Mouse (Mus musculus) lung, postnatal 0 days (tissue): ENCODE results near the gene Ccn1. TPM values are rescaled to one million over a fixed set of nuclear protein-coding genes. Genes with fewer than 3 reads are reported as not detected.

Source experiments
- ATAC-seq: fragments of 200-750 bp; cut with Nextera tagmentation; 2 replicates; pipeline ENCODE4 v1.8.0; 2017; ENCODE audit warnings: moderate library complexity
- DNase-seq: peaks from one replicate; pipeline ENCODE4 v3.0.0-alpha.2; 2016; ENCODE audit warnings: low spot score
- H3K27ac ChIP-seq: fragments of 300-500 bp; sonication (generic); 2 replicates; pipeline ENCODE4 v1.5.1; 2014; ENCODE audit warnings: antibody characterized with exemption, mild to moderate bottlenecking, low read length, mixed read lengths
- H3K27me3 ChIP-seq: fragments of 300-500 bp; sonication (generic); replicated peaks from 2 replicates; pipeline ENCODE4 v1.6.1; 2014; ENCODE audit warnings: low read length, mixed read lengths; ENCODE audit not compliant: insufficient read depth
- H3K36me3 ChIP-seq: fragments of 300-500 bp; sonication (generic); 2 replicates; pipeline ENCODE4 v1.6.1; 2014; ENCODE audit warnings: low read length, mixed read lengths; ENCODE audit not compliant: insufficient read depth
- H3K4me1 ChIP-seq: fragments of 300-500 bp; sonication (generic); 2 replicates; pipeline ENCODE4 v1.6.1; 2014; ENCODE audit warnings: antibody characterized with exemption, low read depth, low read length, mixed read lengths; ENCODE audit not compliant: insufficient read depth
- H3K4me2 ChIP-seq: fragments of 300-500 bp; sonication (generic); replicated peaks from 2 replicates; pipeline ENCODE4 v1.6.1; 2014; ENCODE audit warnings: low read depth, mild to moderate bottlenecking, low read length, moderate library complexity, mixed read lengths
- H3K4me3 ChIP-seq: fragments of 300-500 bp; sonication (generic); 2 replicates; pipeline ENCODE4 v1.5.1; 2014; ENCODE audit warnings: low read depth, low read length
- H3K9ac ChIP-seq: fragments of 300-500 bp; sonication (generic); replicated peaks from 2 replicates; pipeline ENCODE4 v1.6.1; 2014; ENCODE audit warnings: low read depth, mild to moderate bottlenecking
- H3K9me3 ChIP-seq: fragments of 300-500 bp; sonication (generic); 2 replicates; pipeline ENCODE4 v1.6.1; 2016; ENCODE audit warnings: low read length, mixed read lengths
- CTCF ChIP-seq: IDR thresholded peaks from 2 replicates; pipeline ENCODE4 v1.5.1; 2016; ENCODE audit warnings: antibody characterized with exemption, mild to moderate bottlenecking
- EP300 ChIP-seq: IDR thresholded peaks from 2 replicates; pipeline ENCODE4 v1.6.1; 2016; ENCODE audit warnings: antibody characterized with exemption, mild to moderate bottlenecking, control low read depth
- WGBS: fragments of 180-500 bp; shearing (Covaris S2); extraction: QIAGEN DNeasy Blood & Tissue Kit; methylation state at CpG from one replicate; pipeline ENCODE4 v1.1.7; 2014; 5-methylcytosine and 5-hydroxymethylcytosine counted together
- polyA plus RNA-seq: library from polyadenylated mRNA; unstranded; fragments of >200 nt; fragmentation: Nextera tagmentation; extraction: Ambion mirVana; gene quantifications from 2 replicates; pipeline ENCODE4 v1.2.1, GENCODE M21; 2015

Ccn1 gene
- polyA plus RNA-seq, 1 experiment from 2014 or later, result 131 TPM

DNA sequence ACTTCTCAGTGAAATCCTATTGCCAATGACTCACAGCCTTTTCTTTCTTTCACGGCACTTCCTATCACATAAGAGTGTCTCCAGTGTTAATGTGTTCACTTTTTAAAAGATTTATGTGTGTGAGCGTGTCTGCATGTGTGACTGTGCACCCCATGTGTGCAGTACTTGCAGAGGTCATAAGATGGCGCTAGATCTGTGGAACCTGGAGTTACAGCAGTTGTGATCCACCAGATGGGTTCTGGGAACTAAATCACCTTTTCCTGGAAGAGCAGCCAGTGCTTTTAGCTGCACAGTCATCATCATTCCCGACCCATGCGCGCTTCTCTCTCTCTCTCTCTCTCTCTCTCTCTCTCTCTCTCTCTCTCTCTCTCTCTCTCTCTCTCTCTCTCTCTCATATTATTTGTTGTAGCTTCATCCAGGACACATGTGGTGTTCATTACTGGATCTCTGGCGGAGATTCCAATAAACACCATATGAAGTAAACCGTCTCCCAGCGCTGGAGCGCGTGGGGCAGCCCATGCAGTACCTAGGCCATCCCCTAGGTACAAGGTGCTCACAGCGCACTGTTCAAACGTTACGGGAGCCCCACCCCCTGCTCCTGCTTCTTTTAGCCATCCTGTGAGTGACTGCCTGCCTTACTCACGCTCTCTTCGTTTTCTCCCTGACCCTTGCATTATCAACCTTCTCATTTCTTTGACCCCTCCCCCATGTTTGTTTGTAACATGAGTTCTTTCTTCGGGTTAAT lies 30.0 kb downstream of the Ccn1 start:
- Histone ChIP-seq H3K36me3 (no peaks in the 10 kb centered on the region), H3K9me3 (no peaks in the 10 kb centered on the region), H3K27me3 (no peaks in the 10 kb centered on the region), H3K4me1 (no peaks in the 10 kb centered on the region; the same call in 1 of the 2 replicates), H3K4me3 (no peak overlapping the region), H3K27ac (no peak overlapping the region), H3K9ac (no peak overlapping the region), H3K4me2 (no peak overlapping the region)
- DNase-seq, result no peak
- TF ChIP-seq CTCF (no peak), EP300 (no peak)
- 88% methylated on average over 17 of the region's 17 CpGs for WGBS
- no peak for ATAC-seq

DNA sequence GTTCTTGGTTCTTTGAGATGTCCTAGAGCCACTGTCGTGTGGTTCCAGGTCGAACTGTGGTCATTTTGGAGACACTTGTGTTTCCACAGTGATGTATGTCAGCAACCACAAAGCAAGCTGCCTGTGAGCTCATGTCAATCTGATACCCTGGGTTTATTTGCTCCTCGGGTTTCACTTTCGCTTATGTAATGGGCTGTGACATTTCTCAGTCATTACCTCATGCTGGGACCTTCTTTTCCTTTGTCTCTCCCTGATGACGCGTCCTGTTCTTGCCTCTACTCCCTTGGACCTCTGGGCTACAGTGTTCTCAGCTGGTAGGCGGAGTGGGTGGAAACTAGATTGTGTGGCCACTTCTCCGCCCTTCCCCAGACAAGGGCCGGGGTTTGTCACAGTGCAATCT lies 31.5 kb downstream of the Ccn1 start:
- TF ChIP-seq CTCF (no peak), EP300 (no peak)
- Histone ChIP-seq H3K27me3 (no peaks in the 10 kb centered on the region), H3K9ac (no peak overlapping the region), H3K4me3 (no peak overlapping the region), H3K4me2 (no peak overlapping the region), H3K36me3 (no peaks in the 10 kb centered on the region), H3K9me3 (no peaks in the 10 kb centered on the region), H3K4me1 (peaks cover 3% of the 10 kb centered on the region; the same call in 1 of the 2 replicates), H3K27ac (no peak overlapping the region)
- ATAC-seq (peak; percentile 53), DNase-seq (peak; percentile 44)
- 62% methylated on average over 9 of the region's 9 CpGs for WGBS

DNA sequence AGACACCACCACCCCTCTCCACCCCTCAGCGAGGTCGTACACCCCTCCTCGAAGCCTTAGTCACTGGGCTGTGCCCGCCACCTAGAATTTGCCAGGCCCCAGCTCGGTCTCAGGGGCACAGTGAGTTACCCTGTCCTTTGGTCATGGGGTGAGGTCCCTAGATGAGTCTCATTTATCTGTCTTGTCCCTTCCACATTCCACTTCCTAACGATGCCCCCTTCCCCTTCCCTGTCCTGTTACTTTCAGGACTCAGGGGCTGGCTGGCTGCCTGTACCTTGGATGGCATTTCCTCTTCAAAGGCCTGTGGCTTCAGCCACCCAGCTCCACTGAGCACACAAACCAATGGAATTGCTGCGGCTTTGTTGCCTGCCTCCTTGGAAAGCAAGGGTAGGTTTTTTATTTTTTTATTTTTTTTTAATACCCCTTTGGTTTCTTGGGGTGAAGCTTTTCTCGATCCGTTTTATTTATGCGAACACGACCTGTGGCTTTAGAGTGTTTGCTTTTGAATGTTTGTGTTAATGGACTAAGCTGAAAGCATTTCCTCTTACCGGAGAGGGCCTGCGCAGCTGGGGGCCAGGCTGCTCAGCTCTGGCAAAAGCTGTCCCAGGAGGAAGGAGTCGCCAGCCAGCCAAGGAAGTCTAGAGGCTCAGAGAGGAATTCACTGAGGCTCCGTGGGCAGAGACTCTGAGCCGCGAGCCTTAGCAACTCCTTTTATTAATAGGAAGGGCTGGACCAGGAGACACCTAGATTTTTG lies 35.2 kb downstream of the Ccn1 start:
- Histone ChIP-seq H3K9me3 (no peaks in the 10 kb centered on the region), H3K4me3 (no peak overlapping the region), H3K9ac (no peak overlapping the region), H3K36me3 (no peaks in the 10 kb centered on the region), H3K4me1 (peaks cover 3% of the 10 kb centered on the region; the same call in 1 of the 2 replicates), H3K27me3 (no peaks in the 10 kb centered on the region), H3K27ac (peak overlapping the region; percentile 23; the same call in 1 of the 2 replicates), H3K4me2 (peak overlapping the region; percentile 15; the same call in 1 of the 2 replicates)
- peak; percentile 12; the same call in 1 of the 2 replicates for TF ChIP-seq EP300
- TF ChIP-seq CTCF, result no peak
- DNase-seq, result peak; percentile 73
- ATAC-seq, result peak; percentile 81
- 13% methylated on average over 17 of the region's 17 CpGs for WGBS

DNA sequence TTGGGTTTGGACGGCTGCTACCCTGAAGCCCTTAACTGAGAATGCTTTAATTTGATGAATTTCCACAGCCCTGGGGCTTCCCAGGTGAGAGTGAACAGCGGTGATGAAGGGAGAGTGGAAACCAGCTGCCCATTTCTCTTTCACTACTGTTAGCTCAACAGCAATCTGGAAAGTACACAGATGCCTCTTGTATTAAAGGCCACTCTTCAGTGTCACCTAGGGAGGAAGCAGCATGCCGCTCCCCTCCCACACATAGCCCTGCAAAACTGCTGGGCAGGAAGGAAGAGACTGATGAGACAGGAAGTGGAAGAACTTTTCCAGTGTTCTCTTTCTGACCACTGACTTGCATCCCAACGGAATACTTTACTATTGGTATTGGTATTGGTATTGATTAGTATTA lies 36.5 kb downstream of the Ccn1 start:
- no peak overlapping the region for H3K9ac ChIP-seq
- H3K4me3 ChIP-seq, result no peak overlapping the region
- WGBS, result 62% methylated on average over 4 of the region's 4 CpGs
- no peaks in the 10 kb centered on the region for H3K27me3 ChIP-seq
- no peak for TF ChIP-seq EP300
- no peak for TF ChIP-seq CTCF
- no peaks in the 10 kb centered on the region for H3K36me3 ChIP-seq
- H3K4me2 ChIP-seq, result no peak overlapping the region
- no peak for DNase-seq
- no peak for ATAC-seq
- H3K4me1 ChIP-seq, result peaks cover 3% of the 10 kb centered on the region; the same call in 1 of the 2 replicates
- H3K9me3 ChIP-seq, result no peaks in the 10 kb centered on the region
- H3K27ac ChIP-seq, result no peak overlapping the region

DNA sequence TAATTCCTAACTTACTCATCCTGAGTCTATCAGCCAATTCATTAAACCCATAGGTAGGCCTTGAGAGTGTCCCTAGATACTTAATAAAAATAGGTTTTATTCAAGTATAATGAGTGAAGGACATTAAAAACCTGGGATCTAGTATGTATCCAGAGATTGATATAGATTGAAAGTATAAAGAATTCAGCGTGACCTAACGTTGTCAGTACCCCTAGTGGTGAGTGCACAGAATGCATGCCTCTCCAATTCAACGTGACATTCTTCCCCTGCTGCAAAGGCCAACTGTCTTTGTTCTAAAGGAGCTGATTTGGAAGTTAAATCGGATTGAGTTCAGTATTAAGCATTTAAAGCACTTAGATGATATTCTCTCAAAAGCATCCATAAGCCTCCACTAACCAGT lies 37.1 kb downstream of the Ccn1 start:
- H3K9me3 ChIP-seq, result no peaks in the 10 kb centered on the region
- DNase-seq, result peak; percentile 56
- ATAC-seq, result no peak

DNA sequence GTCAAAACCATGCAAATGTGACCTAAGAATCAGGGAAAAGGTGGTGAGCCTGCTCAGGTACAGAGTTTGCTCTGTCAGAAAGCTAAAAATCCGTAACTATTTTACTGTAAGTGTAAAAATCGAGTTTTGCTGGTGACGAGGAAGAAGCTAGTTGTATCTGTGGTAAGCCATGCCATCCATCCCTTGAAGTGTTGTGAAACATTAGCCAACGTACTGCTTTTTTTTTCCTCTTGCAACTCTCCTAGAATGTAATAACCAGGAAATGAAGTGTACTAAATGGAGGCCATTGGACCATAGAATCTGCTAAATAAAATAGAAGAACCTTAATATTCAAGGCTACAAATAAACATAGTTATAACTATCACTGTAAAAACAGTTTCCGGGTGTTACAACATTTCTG lies 41.5 kb downstream of the Ccn1 start:
- Histone ChIP-seq H3K4me2 (no peak overlapping the region), H3K27ac (no peak overlapping the region), H3K27me3 (no peaks in the 10 kb centered on the region), H3K4me3 (no peak overlapping the region), H3K9me3 (no peaks in the 10 kb centered on the region), H3K4me1 (no peaks in the 10 kb centered on the region), H3K36me3 (no peaks in the 10 kb centered on the region), H3K9ac (no peak overlapping the region)
- TF ChIP-seq EP300 (no peak), CTCF (no peak)
- DNase-seq (no peak), ATAC-seq (no peak)
- WGBS, result 88% methylated on average over 5 of the region's 5 CpGs

More for the DNA sequence above, 37.1 kb downstream of the Ccn1 start:
- H3K9ac ChIP-seq, result no peak overlapping the region
- TF ChIP-seq CTCF, result peak; percentile 82
- no peak for TF ChIP-seq EP300
- H3K4me3 ChIP-seq, result no peak overlapping the region
- no peak overlapping the region for H3K4me2 ChIP-seq
- WGBS, result 15% methylated on average over 4 of the region's 4 CpGs
- no peak overlapping the region for H3K27ac ChIP-seq
- no peaks in the 10 kb centered on the region for H3K36me3 ChIP-seq
- peaks cover 3% of the 10 kb centered on the region; the same call in 1 of the 2 replicates for H3K4me1 ChIP-seq
- no peaks in the 10 kb centered on the region for H3K27me3 ChIP-seq
